Mouse (Mus musculus) natural killer cell, adult 2 months (primary cell): ENCODE measurements around the gene Psmd10.

Source experiments
- DNase-seq, 2 experiments: peaks; one replicate each; pipeline ENCODE4 v3.0.0; 2022; ENCODE audit warnings: low spot score in 2 of 2

The Psmd10 gene

DNA sequence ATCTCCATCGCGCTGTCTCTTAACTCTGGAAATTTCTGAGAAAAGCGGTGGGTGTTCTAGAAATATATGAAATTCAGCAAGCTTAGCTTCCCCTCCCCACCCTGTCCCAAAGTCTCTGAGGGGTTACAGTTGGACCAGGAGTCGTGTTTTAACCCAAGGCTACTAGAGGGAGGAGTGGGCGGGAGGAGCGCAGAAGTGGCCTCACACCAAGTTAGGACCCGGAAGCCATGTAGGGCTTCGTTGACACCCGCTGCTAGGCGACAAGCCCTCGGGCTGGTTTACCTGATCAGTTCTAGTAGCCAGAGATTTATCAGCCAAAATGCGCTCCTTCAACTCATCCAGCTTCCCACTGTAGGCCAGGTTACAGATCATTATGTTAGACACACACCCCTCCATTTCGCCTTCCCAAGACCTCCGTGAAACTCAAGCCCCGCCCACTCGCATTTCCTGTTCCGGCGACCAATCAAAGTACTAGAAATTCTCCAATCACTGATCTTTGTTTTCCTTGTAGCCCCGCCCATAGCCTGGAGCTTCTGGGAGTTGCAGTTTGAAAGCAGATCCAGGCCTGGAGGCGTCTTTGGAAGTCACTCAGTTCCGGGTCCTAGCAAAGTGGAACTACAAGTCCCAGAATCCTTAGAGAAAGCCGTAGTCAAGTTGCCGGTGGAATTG is at the start of gene Psmd10, which contains the start of gene Atg4a:
Psmd10 (minus strand) TSS at position 457 of the 669 bp plus-strand sequence.
Atg4a (plus strand) TSS at position 636 of the 669 bp plus-strand sequence.
- DNase-seq = peak; percentile 88 to 90

- no peak for DNase-seq
Observed at GRCm38 (mm10) chrX:140998885-140999284, 42.4 kb upstream of the Psmd10 start.

DNA sequence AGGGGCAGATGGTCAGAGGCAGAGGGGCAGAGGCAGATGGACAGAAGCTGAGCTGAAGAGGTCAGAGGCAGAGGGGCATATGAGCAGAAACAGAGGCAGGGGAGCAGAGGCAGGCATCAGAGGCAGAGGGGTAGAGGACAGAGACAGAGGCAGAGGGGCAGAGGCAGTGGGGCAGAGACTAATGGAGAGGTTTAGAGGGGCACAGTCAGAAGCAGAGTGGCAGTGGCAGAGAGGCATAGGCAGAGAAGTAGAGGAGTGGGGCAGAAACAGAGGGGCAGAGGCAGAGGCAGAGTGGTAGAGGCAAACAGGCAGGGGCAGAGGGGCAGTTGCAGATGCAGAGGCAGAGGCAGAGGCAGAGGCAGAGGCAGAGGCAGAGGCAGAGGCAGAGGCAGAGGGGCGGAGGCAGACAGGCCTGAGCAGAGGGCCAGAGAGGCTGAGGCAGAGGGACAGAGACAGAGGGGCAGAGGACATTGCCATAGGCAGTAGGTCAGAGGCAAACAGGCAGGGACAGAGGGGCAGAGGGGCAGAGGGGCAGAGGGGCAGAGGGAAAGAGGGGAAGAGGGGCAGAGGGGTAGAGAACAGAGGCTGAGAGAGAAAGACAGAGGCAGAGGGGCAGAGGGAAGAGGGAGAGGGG is 41.5 kb upstream of the Psmd10 start:
- DNase-seq = no peak

DNA sequence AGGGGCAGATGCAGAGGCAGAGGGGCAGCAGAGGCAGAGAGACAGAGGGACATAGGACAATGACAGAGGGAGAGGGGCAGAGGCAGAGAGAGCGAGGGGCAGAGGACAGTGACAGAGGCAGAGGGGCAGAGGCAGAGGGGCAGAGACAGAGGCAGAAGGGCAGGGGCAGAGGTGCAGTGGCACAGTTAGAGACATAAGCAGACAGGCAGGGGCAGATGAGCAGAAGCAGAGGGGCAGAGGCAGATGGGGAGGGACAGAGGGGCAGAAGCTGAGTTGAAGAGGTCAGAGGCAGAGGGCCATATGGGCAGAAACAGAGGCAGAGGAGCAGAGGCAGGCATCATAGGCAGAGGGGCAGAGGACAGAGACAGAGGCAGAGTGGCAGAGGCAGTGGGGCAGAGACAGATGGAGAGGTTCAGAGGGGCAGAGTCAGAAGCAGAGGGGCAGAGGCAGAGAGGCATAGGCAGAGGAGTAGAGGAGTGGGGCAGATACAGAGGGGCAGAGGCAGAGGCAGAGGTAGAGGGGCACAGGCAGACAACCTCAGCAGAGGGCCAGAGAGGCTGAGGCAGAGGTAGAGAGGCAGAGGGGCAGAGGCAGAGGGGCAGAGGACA is 40.5 kb upstream of the Psmd10 start:
- DNase-seq = no peak

DNA sequence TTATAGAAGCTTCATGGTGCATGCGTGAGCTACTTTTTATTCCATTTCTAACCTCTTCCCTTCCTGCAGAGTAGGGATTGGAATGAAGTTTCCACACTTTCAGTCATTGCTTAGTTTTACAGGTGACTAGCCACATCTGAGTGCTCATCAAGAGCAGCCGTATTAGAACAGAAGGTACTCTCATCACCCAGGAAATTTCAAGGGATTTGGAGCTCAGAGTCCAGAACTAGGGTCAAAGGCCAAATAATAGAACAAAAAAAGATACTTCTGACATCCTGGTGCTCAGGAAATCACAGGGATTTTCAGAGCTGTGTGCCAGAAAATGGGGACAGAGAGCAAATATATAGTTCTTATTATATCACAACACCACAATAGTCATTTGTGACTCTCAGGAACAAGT is 28.7 kb upstream of the Psmd10 start:
- DNase-seq = no peak

DNA sequence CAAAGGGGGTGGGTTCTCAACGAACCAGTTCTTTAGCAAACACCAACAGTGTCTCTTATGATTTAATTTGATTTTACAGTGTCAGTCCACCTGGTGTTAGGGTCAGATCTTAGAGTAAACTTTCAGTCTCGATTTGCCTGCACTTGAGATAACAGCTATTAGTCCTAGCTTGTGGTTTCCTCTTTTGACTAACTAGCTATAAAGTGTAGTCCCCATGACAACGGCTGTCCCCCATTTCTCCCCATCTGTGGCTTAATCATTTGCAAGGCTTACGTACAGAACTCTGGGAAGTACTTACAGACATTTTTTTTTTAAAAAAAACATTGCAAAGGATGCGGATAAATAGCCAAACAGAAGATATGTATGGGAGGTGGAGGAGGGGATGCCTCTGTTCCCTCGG is 28.3 kb upstream of the Psmd10 start:
- DNase-seq = no peak

DNA sequence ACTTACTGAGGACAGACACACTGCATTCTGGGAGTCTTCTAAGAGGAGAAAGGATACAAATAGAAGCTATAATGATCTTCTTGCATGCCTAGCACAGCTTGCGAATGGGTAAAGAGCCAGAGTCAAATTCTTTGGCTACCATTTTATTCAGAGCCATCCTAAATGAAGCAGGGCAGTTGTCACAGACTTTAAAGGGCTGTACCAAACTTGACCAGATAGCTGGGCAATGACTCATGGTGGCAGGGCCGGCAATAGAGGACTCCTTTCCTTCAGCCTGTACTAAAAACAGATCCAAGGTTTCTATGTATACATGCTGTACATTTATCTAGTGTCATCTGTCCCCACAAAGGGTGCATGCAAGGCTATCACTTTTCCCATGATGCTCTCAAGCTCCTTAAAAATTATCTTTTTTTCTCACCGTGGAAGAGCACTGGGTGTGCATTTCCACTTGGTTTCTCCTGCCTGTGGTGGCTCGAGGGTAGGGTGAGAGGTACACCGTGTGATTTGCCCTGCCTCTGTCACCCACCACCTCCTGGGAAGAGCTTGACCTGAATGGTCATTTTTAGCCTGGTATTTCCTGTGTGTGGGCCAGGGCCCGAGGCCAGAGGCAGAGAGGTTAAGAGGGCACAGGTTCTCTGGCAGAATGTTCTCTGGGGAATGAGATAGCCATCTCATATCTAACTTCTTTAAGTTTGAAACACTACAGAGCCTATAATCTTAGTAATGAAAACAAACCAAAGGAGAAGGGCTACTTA is 26.9 kb upstream of the Psmd10 start:
- no peak for DNase-seq

DNA sequence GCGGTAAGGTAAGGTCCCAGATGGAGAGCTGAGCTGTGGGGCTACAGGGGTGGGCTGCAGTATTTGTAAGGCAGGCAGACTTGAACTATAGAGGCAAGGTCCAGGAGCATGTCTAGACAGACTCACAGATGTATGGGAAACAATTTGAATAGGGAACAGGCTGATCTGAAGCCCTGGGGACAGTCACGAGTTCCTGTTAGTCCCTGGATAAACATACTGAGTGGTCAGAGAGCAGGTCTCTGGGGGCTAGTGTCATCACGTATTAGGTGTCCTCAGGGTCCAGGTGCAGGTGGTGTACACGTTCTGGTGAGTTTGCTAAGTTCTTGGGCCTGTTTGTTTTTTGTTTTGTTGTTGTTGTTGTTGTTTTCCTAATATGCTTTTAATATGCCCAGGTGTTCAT is 23.6 kb upstream of the Psmd10 start:
- no peak for DNase-seq

- DNase-seq = no peak
Observed at GRCm38 (mm10) chrX:140979546-140979945, 23.0 kb upstream of the Psmd10 start.

GRCm38 (mm10) chrX:140978943-140979342 is 22.4 kb upstream of the Psmd10 start:
- DNase-seq = no peak

DNA sequence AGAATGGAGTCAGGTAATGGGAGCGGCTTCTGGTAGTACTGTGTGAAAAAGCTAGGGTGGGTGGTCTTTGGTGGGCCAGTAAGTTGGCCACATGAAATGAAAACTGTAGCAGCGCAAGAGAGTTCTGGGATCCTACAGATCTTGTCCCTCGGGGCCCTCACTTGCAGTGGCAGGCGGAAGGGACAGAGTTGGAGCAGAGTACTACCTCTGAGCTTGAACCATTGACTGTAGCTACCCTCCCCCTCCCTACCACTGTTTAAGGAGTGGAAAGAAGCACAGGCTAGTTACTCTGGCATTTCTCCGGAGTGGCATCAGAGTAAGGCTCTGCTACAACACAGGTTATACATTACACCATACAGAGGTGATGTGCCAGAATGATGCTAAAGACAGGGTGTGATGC is 431 bp upstream of the Psmd10 start:
- no peak for DNase-seq

- no peak for DNase-seq
Observed at GRCm38 (mm10) chrX:140953618-140954017, 2.9 kb downstream of the Psmd10 start.

DNA sequence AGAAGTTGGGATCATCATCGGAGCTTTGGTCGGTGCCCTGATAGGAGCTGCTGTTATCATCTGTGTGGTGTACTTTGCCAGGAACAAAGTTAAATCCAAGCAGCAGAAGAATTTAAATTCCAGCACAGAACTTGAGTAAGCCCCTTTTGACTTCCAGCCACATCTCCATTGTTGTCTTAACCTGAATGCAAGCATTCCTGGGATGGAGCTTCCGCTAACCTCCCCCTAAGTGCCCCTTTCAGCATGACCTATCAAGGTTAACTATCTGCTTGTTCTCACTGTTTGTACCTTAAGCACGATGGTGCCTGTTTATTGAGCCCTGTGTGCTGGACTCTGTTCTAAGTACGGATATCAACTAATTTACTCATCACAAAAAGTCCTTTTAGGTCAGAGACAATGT is 20.3 kb downstream of the Psmd10 start:
- DNase-seq = no peak

GRCm38 (mm10) chrX:140933263-140933662 is 23.3 kb downstream of the Psmd10 start:
- no peak for DNase-seq

DNA sequence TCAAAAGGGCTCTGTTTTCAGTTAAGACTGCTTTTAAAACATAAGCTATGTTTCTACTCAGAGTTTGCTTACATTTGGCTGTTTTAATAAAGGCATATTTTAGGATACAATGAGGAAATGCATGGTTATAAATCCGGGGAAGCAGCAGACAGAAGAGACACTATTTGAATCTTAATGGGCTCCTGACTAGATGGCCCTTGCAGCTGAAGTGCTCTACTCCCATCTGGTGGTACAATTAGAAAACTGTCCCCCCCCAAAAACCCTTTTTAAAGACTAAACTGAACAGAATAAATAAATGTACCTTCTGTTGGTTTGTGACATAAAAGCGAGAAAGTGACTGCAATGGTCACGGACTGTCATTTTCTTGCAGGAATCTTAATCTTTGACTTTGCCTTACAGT is 24.5 kb downstream of the Psmd10 start:
- DNase-seq = no peak

GRCm38 (mm10) chrX:140921321-140921720 is 35.2 kb downstream of the Psmd10 start:
- DNase-seq = no peak

- DNase-seq = no peak
Observed at GRCm38 (mm10) chrX:140907360-140907759, 49.2 kb downstream of the Psmd10 start, which contains the start of gene Vsig1. Vsig1 (plus strand) TSS chrX:140907608.

DNA sequence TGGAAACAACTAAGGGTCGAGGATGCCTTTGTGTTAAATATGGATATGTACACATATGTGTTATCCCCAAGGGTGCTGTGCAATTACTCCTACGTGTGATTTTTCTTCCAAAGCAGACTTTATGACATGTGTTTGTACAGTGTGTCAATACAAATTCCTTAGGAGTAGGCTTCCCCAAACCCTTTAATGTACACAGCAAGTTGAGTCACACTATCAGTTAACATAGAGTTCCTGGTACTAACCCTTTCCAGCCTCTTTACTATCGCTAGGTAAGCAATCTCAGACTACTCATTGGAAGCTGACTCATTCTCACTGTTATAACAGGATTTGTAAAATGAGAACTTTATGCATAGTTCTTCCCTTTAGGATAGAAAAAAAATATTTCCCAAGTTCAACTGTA is 53.0 kb downstream of the Psmd10 start:
- DNase-seq = no peak
